Mouse (Mus musculus): ENCODE data around the gene Rnf149.

- TF ChIP-seq CTCF (IDR thresholded peaks at IDR 0.05; ENCODE audit: insufficient read depth, low read depth, low read length) (no peak), POLR2A (IDR thresholded peaks at IDR 0.05; ENCODE audit: insufficient read depth, low read depth, low read length) (no peak)
These were observed 41.3 kb upstream of the Rnf149 start for GRCm38 (mm10) chr1:39618524-39618923.
